Mouse (Mus musculus) limb, embryonic 13.5 days (tissue): ENCODE data around the gene Hypk. TPM values are rescaled to one million over a fixed set of nuclear protein-coding genes. Genes with fewer than 3 reads are reported as not detected.

Source experiments
- microRNA-seq: library from miRNA; unstranded; fragments of <30 nt; microRNA quantifications from one replicate; pipeline ENCODE4, GENCODE M21; 2016
- polyA plus RNA-seq: library from polyadenylated mRNA; unstranded; fragments of >200 nt; fragmentation: Nextera tagmentation; extraction: Ambion mirVana; gene quantifications from 2 replicates; pipeline ENCODE4 v1.2.1, GENCODE M21; 2015

Gene Hypk
- polyA plus RNA-seq, 1 experiment from 2014 or later = 133 TPM

Small RNA genes lying within 50 kb of the gene (microRNA-seq; reads per million reads assigned to microRNA genes)
- gene Gm22953 = not detected

Other genes starting within 250 kb of the Hypk start
- gene Trp53bp1, start 181.9 kb upstream of the Hypk start, polyA plus RNA-seq = 89.9 and 99.6 TPM in 2 replicates
- 3.1 and 4.5 TPM in 2 replicates for gene Map1a, start 163.7 kb upstream of the Hypk start, polyA plus RNA-seq
- 8.1 and 8.8 TPM in 2 replicates for gene Ppip5k1, start 97.9 kb upstream of the Hypk start, polyA plus RNA-seq
- gene Ckmt1, start 95.6 kb upstream of the Hypk start, polyA plus RNA-seq = 2.6 and 3.4 TPM in 2 replicates
- gene Strc, start 66.1 kb upstream of the Hypk start, polyA plus RNA-seq = not detected in 2 replicates
- 760 and 810 TPM in 2 replicates for gene Pdia3, start 39.5 kb upstream of the Hypk start, polyA plus RNA-seq
- gene Catsper2, start 39.5 kb upstream of the Hypk start, polyA plus RNA-seq = 3.0 TPM in 2 replicates
- 9.8 TPM in 2 replicates for gene Ell3, start 9.0 kb upstream of the Hypk start, polyA plus RNA-seq
- gene Serf2, start 4.1 kb upstream of the Hypk start, polyA plus RNA-seq = 513 and 546 TPM in 2 replicates
- gene Serinc4, start 3.5 kb downstream of the Hypk start, polyA plus RNA-seq = 0.23 and 0.28 TPM in 2 replicates
- 63.9 and 67.0 TPM in 2 replicates for gene Mfap1b, start 20.8 kb downstream of the Hypk start, polyA plus RNA-seq
- 31.4 and 36.1 TPM in 2 replicates for gene Mfap1a, start 53.4 kb downstream of the Hypk start, polyA plus RNA-seq
- gene Wdr76, start 53.4 kb downstream of the Hypk start, polyA plus RNA-seq = 7.3 and 8.2 TPM in 2 replicates